Mouse (Mus musculus): ENCODE measurements at regions not wholly inside any gene's neighbourhood (a gene's known extent, or its start where the extent isn't known, plus 50 kb on each side); places are given as distances from the start of the nearest gene placed in this dataset.

DNA sequence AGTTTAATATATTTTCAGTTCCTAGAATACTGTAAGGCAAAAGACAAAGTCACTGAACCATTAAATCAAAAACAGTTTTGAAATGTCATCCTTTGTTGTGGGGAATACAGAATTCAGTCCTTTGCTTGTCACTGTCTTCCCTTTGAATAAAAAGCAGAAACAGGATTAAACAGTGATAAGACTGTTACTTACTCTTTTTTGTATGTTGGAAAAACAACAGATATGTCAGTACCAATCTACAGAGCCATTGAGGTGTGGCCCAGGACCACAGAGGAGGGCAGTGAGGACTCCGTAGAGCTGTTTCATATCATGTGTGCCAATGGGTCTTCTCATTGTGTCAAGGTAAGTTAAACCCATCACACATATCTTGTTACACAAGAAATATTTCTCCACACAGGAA lies 55.6 kb upstream of the Mbnl1 start:
- no peak overlapping the region for H3K4me3 ChIP-seq (replicated peaks)
- no peak overlapping the region for H3K27ac ChIP-seq (replicated peaks)
- H3K36me3 ChIP-seq (replicated peaks) = no peaks in the 10 kb centered on the region
- 0 out of 2 replicates have a peak, but pooled peaks have one; percentile 35 for ATAC-seq (ENCODE audit: insufficient read depth)
- H3K27me3 ChIP-seq = no peaks in the 10 kb centered on the region
- WGBS (ENCODE audit: insufficient replicate concordance) = 23% methylated on average over 1 of the region's 1 CpGs
- no peak overlapping the region for H3K9ac ChIP-seq
- no peak overlapping the region for H3K4me2 ChIP-seq
- H3K9me3 ChIP-seq (replicated peaks) = no peaks in the 10 kb centered on the region
- peaks cover 40% of the 10 kb centered on the region for H3K4me1 ChIP-seq (replicated peaks)

DNA sequence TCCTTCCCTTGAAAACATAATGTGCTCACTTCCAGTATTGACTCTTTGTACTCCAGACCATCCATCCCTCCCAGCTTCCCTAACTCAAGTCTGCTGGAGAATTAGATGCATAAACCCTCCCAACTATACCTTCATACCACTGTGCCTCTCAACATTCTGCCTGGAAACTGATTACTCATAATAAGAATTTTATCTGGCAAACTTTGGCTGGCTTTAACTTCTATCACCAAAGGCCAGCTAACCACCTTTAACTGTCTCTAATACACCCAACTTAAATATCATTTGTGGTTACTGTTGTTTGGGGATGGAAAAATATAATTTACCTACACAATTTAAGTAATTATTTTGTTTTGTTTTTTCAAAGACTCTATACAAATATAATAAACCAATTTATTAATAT lies 54.0 kb upstream of the Mbnl1 start:
- peak; percentile 76 for ATAC-seq (ENCODE audit: insufficient read depth)
- Histone ChIP-seq H3K9ac (no peak overlapping the region), H3K9me3 (replicated peaks) (no peaks in the 10 kb centered on the region), H3K4me3 (replicated peaks) (no peak overlapping the region), H3K4me1 (replicated peaks) (peaks cover 35% of the 10 kb centered on the region), H3K36me3 (replicated peaks) (no peaks in the 10 kb centered on the region), H3K4me2 (peak overlapping the region; percentile 23; the same call in 1 of the 2 replicates), H3K27ac (replicated peaks) (peak overlapping the region; percentile 51), H3K27me3 (no peaks in the 10 kb centered on the region)

DNA sequence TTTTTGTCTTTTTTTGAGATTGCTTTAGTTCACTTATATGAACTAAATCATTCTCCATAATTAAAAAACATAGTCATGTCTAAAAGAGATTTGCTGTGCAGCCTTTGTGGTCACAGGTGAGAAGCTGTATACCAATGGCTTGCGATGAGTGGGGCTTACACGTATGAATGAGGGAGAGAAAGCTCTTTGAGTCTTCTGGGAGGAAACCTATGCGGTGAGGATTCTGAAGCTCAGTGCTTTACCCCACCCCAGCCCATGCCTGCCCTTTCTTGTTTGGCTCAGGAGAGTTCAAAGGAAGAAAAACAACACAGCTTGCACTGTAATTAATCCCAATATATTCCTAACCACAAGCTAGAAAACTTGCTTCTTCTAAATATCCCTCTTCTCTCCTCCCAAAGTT lies 53.4 kb upstream of the Mbnl1 start:
- Histone ChIP-seq H3K9me3 (replicated peaks) (no peaks in the 10 kb centered on the region), H3K36me3 (replicated peaks) (no peaks in the 10 kb centered on the region), H3K4me2 (no peak overlapping the region), H3K4me1 (replicated peaks) (peaks cover 32% of the 10 kb centered on the region), H3K4me3 (replicated peaks) (no peak overlapping the region), H3K9ac (no peak overlapping the region), H3K27ac (replicated peaks) (no peak overlapping the region), H3K27me3 (no peaks in the 10 kb centered on the region)
- no peak for ATAC-seq (ENCODE audit: insufficient read depth)
- WGBS (ENCODE audit: insufficient replicate concordance) = 60% methylated on average over 3 of the region's 3 CpGs
